Mouse (Mus musculus) hindbrain, postnatal 0 days (tissue): ENCODE data around the gene Slc1a2. TPM values are rescaled to one million over a fixed set of nuclear protein-coding genes. Genes with fewer than 3 reads are reported as not detected.

Source experiments
- ATAC-seq: fragments of 200-750 bp; cut with Nextera tagmentation; 2 replicates; pipeline ENCODE4 v1.8.0; 2017; ENCODE audit warnings: mild to moderate bottlenecking, moderate TSS enrichment, moderate library complexity
- DNase-seq: peaks from one replicate; pipeline ENCODE4 v3.0.0-alpha.2; 2015; ENCODE audit warnings: low spot score
- H3K27ac ChIP-seq: fragments of 300-500 bp; sonication (generic); 2 replicates; pipeline ENCODE4 v1.5.1; 2014; ENCODE audit warnings: mild to moderate bottlenecking
- H3K27me3 ChIP-seq: fragments of 300-500 bp; sonication (generic); 2 replicates; pipeline ENCODE4 v1.6.1; 2014; ENCODE audit warnings: low read length, mixed read lengths; ENCODE audit not compliant: insufficient read depth
- H3K36me3 ChIP-seq: fragments of 300-500 bp; sonication (generic); 2 replicates; pipeline ENCODE4 v1.6.1; 2014; ENCODE audit warnings: low read length, mixed read lengths; ENCODE audit not compliant: insufficient read depth
- H3K4me1 ChIP-seq: fragments of 300-500 bp; sonication (generic); 2 replicates; pipeline ENCODE4 v1.6.1; 2014; ENCODE audit warnings: antibody characterized with exemption, low read length, mixed read lengths; ENCODE audit not compliant: insufficient read depth
- H3K4me2 ChIP-seq: fragments of 300-500 bp; sonication (generic); 2 replicates; pipeline ENCODE4 v1.6.1; 2014; ENCODE audit warnings: low read depth, mild to moderate bottlenecking, low read length, moderate library complexity, mixed read lengths
- H3K4me3 ChIP-seq: fragments of 300-500 bp; sonication (generic); 2 replicates; pipeline ENCODE4 v1.5.1; 2014; ENCODE audit warnings: low read length
- H3K9ac ChIP-seq: fragments of 300-500 bp; sonication (generic); replicated peaks from 2 replicates; pipeline ENCODE4 v1.6.1; 2014; ENCODE audit warnings: mild to moderate bottlenecking, low read length, moderate library complexity, mixed read lengths
- H3K9me3 ChIP-seq: fragments of 300-500 bp; sonication (generic); 2 replicates; pipeline ENCODE4 v1.6.1; 2016; ENCODE audit warnings: low read length, mixed read lengths
- CTCF ChIP-seq: IDR thresholded peaks from 2 replicates; pipeline ENCODE4 v1.5.1; 2016; ENCODE audit warnings: antibody characterized with exemption, control low read depth, low read depth
- WGBS: fragments of 180-500 bp; shearing (Covaris S2); extraction: QIAGEN DNeasy Blood & Tissue Kit; methylation state at CpG from one replicate; pipeline ENCODE4 v1.1.7; 2014; 5-methylcytosine and 5-hydroxymethylcytosine counted together
- polyA plus RNA-seq: library from polyadenylated mRNA; unstranded; fragments of >200 nt; fragmentation: Nextera tagmentation; extraction: Ambion mirVana; gene quantifications from 2 replicates; pipeline ENCODE4 v1.2.1, GENCODE M21; 2015
- total RNA-seq: library from RNA; depleted of rRNA; stranded (reverse); fragments of >200 nt; gene quantifications from 2 replicates; pipeline ENCODE4 v1.2.3, GENCODE M21; 2014

Gene Slc1a2
- total and polyA plus RNA-seq, 2 experiments from 2014 or later: 21.9 to 130 TPM

GRCm38 (mm10) chr2:102704781-102705180 is 46.3 kb downstream of the Slc1a2 start:
- H3K4me1 ChIP-seq: no peaks in the 10 kb centered on the region
- H3K9ac ChIP-seq: no peak overlapping the region
- H3K27me3 ChIP-seq: no peaks in the 10 kb centered on the region
- WGBS: 71% methylated on average over 1 of the region's 1 CpGs
- H3K4me3 ChIP-seq: no peak overlapping the region
- ATAC-seq: no peak
- H3K27ac ChIP-seq: no peak overlapping the region
- no peak overlapping the region for H3K4me2 ChIP-seq
- no peaks in the 10 kb centered on the region for H3K9me3 ChIP-seq
- no peak for DNase-seq
- TF ChIP-seq CTCF: no peak
- H3K36me3 ChIP-seq: no peaks in the 10 kb centered on the region

GRCm38 (mm10) chr2:102711511-102711910 is 53.1 kb downstream of the Slc1a2 start:
- Histone ChIP-seq H3K9me3 (no peaks in the 10 kb centered on the region), H3K9ac (no peak overlapping the region), H3K36me3 (no peaks in the 10 kb centered on the region), H3K27me3 (no peaks in the 10 kb centered on the region), H3K4me1 (no peaks in the 10 kb centered on the region), H3K27ac (no peak overlapping the region), H3K4me3 (no peak overlapping the region), H3K4me2 (no peak overlapping the region)
- TF ChIP-seq CTCF: no peak
- DNase-seq (no peak), ATAC-seq (no peak)
- 82% methylated on average over 5 of the region's 5 CpGs for WGBS

GRCm38 (mm10) chr2:102712049-102712448 is 53.6 kb downstream of the Slc1a2 start:
- no peak overlapping the region for H3K9ac ChIP-seq
- no peaks in the 10 kb centered on the region for H3K27me3 ChIP-seq
- H3K36me3 ChIP-seq: no peaks in the 10 kb centered on the region
- DNase-seq (no peak), ATAC-seq (no peak)
- no peak overlapping the region for H3K4me3 ChIP-seq
- H3K27ac ChIP-seq: no peak overlapping the region
- 85% methylated on average over 4 of the region's 4 CpGs for whole genome bisulfite sequencing
- H3K4me2 ChIP-seq: no peak overlapping the region
- H3K9me3 ChIP-seq: no peaks in the 10 kb centered on the region
- no peaks in the 10 kb centered on the region for H3K4me1 ChIP-seq
- no peak for TF ChIP-seq CTCF

GRCm38 (mm10) chr2:102712678-102713628 is 54.5 kb downstream of the Slc1a2 start:
- Histone ChIP-seq H3K27ac (no peak overlapping the region), H3K4me3 (no peak overlapping the region), H3K36me3 (no peaks in the 10 kb centered on the region), H3K9me3 (no peaks in the 10 kb centered on the region), H3K4me2 (no peak overlapping the region), H3K27me3 (no peaks in the 10 kb centered on the region), H3K4me1 (no peaks in the 10 kb centered on the region), H3K9ac (no peak overlapping the region)
- TF ChIP-seq CTCF: no peak
- DNase-seq: no peak
- 85% methylated on average over 7 of the region's 7 CpGs for WGBS
- no peak for ATAC-seq

- no peak overlapping the region for H3K9ac ChIP-seq
- 81% methylated on average over 2 of the region's 2 CpGs for WGBS
- ATAC-seq (no peak), DNase-seq (no peak)
- no peak overlapping the region for H3K4me2 ChIP-seq
- H3K36me3 ChIP-seq: no peaks in the 10 kb centered on the region
- no peaks in the 10 kb centered on the region for H3K9me3 ChIP-seq
- H3K4me3 ChIP-seq: no peak overlapping the region
- no peaks in the 10 kb centered on the region for H3K27me3 ChIP-seq
- H3K27ac ChIP-seq: no peak overlapping the region
- no peak for TF ChIP-seq CTCF
- H3K4me1 ChIP-seq: no peaks in the 10 kb centered on the region
These were observed 55.9 kb downstream of the Slc1a2 start for GRCm38 (mm10) chr2:102714320-102714719.

GRCm38 (mm10) chr2:102715754-102716153 is 57.3 kb downstream of the Slc1a2 start:
- DNase-seq (no peak), ATAC-seq (no peak)
- Histone ChIP-seq H3K27ac (no peak overlapping the region), H3K9me3 (no peaks in the 10 kb centered on the region), H3K4me1 (no peaks in the 10 kb centered on the region), H3K4me3 (no peak overlapping the region), H3K36me3 (no peaks in the 10 kb centered on the region), H3K27me3 (no peaks in the 10 kb centered on the region), H3K4me2 (no peak overlapping the region), H3K9ac (no peak overlapping the region)
- TF ChIP-seq CTCF: no peak
- 53% methylated on average over 1 of the region's 1 CpGs for WGBS

GRCm38 (mm10) chr2:102721859-102722258 is 63.4 kb downstream of the Slc1a2 start:
- Histone ChIP-seq H3K27ac (no peak overlapping the region), H3K9ac (no peak overlapping the region), H3K4me1 (no peaks in the 10 kb centered on the region), H3K9me3 (no peaks in the 10 kb centered on the region), H3K36me3 (no peaks in the 10 kb centered on the region), H3K27me3 (no peaks in the 10 kb centered on the region), H3K4me3 (no peak overlapping the region), H3K4me2 (no peak overlapping the region)
- DNase-seq (no peak), ATAC-seq (no peak)
- WGBS: 88% methylated on average over 2 of the region's 2 CpGs
- no peak for TF ChIP-seq CTCF
